Mouse (Mus musculus) CD4-positive helper T cell, adult 2 months (primary cell): Measurements from ENCODE around the gene Ttf1.

Experiments used
- DNase-seq: peaks from one replicate; pipeline ENCODE4 v3.0.0-alpha.2; 2012; ENCODE audit warnings: low read depth, missing footprints, low spot score

Ttf1 gene

DNA sequence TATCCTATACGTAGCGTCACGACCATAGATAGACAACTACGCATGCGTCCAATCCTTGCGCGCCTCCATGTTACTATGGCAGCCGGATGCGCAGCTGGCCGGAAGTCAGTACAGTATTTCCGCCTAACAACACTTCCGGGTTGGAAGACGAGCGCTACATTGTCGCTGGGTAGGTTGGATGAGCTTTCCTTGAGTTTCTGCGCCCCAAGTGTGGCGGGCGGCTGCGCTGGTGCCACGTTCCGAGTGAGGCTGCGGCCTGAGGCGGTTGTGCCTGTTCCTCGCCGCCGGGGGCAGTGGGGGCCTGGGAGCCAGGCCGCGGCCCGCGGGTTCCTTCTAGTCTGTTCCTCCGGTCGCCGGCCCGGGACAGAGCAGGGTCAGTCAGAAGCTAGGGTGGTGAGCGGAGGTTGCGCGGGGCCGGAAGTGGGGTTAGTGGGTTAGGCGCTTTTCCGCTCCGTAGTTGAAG is at the start of gene Ttf1:
Gene Ttf1, plus strand, starts transcription at position 128 of the 463 bp plus-strand sequence.
- DNase-seq: peak; percentile 94

DNA sequence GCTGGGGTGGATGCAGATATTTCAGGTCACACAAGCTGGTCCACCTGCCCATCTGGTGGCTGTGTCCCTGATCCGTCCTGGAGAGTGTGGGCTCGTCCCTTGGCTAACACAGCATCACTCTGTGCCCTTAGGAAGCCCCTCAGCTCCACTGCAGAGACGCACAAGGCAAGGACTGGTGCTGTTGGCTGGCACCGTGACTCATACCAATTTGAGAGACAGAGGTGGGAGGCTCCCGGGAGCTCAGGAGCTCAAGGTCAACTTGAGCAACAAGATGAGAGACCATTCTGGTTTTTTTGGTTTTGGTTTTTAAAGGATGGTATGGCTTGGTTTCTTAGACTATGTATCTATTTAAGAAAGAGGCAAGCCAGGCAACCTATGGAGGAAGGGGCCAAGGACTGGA is 47.5 kb upstream of the Ttf1 start:
- DNase-seq: no peak

DNA sequence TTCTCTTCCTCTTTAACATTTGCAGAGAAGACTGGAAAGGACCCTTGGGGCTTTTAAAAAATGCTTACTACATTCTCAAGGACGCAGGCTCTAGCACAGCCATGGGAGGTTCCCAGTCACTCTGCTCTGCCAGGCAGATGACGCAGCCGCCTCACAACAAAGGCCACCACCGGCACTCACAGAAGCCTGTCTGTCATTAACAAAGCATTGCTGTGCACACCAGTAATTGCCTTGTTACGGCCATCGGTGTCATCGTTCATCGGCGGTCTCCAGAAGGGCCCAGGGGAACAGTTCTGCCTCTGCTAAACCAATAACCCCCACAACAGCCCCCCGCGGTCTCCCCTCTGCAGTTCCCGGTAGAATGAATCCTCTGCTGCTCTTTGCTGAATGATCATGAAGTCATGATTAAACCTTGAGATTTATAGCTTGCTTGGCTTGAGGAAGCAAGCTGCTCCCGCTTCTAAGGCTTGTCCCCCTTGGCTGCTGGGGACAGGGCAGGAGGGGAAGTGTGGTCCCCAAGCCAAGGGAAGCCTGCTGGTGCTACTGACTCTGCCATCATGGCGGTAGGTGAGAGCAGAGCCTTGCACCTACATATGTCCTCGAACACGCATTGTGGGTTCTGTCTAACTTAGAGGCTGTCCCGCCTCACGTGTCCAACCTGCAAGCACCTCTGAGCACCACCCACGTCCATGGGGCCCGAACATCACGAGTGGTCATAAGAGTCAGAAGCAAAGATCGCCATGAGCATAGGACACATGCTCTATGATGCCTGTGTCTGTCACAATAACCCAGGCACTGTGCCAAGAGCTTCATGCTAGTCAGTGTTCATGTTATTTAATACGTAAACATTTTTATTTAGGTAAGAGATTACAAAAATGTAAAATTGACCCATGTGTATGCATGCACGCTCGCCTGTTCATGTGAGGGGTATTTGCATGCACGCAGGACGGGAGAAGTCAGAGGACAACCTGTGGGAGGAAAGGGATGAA is 43.2 kb upstream of the Ttf1 start:
- DNase-seq: no peak

DNA sequence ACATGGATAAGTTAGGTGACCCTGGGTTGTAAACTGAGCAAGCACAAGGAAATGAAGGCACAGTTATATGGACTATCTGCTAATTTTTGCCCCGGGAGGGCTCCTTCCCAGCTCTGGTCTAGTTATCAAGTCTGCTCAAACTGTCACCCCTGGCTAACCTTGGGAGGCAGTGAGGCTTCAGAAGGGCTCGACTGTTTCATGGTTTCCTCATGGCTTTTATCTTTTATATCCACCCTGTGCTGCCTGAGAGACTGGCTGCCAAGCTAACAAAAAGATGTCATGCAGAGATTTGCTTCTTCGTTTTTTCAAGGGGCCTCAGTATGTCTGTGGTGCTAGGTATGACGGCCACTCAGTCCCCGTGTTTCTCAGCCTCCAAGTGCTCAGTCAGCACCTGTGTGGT is 41.4 kb upstream of the Ttf1 start:
- no peak for DNase-seq

DNA sequence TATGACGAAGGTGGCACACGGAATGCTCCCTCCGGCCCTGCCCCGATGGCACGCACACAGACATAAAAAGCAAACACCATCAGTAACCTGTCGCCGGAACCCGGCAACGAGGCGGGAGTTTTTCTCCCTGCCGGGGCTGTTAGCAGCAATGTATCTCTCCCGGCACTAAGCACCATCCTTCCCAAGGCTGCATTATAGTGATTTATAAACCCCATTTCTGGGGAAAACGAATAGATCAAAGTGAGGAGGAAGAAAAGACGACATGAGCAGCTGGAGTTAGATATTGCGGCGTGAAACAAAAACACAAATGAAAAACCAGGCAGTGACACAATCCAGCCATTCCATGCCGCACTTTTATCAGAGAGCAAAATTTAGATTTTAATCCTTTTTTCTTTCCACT is 39.0 kb upstream of the Ttf1 start:
- no peak for DNase-seq

DNA sequence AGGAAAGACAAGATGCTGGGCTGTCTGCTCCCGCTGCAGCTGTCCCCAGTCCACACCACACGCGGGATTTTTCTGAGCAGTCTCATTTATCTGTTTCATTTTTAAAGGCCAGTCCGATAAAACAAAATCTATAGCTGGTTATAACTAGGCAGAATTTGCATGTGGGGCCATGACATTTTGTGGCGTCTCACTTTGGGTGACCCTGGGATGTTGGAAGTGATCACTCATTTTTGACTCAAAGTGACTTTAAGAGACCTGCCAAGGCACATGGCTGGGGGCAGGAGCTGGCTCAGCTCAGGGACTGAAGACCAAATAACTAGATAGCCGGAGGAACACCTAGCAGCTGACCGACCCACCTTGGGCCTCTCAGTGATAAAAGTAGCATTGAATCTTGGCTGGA is 37.1 kb upstream of the Ttf1 start:
- DNase-seq: no peak

DNA sequence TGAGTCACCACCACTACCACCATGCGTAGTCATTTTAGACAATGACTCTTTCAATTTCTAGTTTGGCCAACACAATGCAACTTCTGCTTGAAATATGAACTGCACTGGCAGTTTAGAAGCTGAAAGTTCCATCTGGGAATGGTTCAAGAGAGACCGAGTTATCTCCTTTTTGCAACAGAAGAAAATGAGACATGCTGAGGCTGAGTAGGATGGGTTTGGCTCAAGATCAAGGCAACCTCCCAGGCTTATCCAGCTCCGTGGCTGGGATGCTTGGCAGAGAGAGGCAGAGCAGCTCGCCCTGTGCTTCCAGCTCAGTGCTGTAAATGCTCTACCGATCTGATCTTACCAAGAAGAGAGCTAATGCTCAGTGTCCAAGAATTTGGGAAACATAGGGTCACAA is 34.8 kb upstream of the Ttf1 start:
- DNase-seq: no peak

DNA sequence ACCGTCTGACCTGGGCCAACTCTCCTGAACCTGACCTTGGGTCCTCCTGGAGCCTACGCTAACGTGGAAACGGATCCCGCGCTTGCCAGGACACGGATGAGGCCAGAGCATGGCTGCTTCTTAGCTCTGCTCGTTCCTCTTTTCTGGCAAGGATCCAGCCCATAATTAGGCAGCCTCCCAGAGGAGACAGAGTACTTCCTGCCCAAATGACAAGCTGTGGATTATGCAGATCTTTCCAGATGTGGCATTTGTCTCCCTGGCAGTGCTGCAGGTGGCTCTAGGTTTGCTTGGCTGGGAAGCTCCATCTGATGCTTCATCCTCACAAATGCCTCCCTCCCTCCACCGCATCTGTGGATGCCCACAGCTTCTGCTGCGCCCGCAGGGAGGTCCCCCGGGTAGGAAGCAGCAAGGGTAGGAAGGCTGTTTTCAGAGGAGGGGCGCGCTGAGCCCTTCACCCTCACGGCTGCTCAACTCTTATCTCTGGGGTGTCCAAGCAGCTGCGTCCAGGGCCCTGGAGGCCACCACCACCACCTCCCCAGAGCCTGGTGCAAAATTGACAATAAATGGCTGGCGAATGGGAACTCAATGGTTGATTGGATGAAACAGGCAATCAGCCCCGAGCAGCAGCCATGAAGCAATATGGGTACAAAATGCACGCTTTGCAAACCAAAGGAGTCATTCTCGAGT is 29.9 kb upstream of the Ttf1 start:
- no peak for DNase-seq

DNA sequence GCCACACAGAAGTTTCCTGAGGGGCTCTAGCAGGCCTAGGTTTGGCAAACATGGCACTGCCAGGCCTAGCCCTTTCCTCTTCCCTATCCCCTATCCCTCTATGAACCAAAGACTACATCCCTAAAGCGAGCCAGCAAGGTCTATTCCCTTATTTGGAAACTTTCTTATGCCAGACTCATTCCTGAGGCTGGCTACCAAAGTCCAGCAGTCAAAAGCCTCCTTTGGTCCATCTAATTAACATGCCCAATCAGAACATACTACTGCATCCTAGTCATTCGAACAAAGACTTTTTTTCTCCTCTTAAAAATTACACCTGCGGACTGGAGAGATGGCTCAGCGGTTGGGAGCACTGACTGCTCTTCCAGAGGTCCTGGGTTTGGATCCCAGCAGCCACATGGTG is 28.1 kb upstream of the Ttf1 start:
- DNase-seq: no peak

DNA sequence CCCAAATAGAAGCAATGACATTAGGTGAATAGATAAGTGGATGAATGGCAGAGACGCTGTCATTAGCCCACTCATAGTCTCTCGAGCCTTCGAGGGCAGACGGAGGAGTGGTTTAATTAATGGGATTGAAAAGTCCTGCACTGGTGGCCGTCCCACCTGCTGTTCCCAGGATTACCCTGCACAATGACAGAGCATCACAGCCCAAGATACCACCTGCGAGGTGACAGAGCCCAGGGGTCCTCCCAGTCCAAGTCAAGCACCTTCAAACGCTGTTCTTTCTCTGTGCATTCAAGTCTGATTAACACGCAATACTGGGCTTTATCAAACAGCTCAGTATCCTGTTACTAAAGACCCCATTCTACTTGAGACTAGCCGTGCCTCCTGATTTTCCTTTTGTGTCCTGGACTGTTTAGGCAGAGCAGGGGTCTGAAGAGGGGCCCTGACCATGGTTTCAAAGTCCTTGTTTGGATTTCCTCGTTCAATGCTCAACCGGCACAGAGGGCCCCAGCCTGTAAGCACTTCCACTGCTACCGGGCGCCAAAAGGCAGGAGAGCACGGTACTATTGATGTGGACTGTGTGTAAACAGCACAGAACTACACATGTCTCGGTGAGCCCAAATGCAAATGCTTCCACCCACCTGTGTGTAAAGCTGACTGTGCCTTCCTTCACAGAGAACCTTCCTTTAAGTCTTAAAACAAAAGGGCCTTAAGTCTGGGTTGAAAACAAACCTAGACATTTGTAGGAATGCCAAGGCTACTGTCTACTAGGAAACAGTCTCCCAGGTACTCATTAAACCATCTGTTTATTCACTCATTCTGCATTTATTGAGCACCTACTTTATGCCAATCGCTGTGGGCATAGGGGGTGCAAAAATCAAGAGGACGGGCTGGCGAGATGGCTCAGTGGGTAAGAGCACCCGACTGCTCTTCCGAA is 25.3 kb upstream of the Ttf1 start:
- no peak for DNase-seq

DNA sequence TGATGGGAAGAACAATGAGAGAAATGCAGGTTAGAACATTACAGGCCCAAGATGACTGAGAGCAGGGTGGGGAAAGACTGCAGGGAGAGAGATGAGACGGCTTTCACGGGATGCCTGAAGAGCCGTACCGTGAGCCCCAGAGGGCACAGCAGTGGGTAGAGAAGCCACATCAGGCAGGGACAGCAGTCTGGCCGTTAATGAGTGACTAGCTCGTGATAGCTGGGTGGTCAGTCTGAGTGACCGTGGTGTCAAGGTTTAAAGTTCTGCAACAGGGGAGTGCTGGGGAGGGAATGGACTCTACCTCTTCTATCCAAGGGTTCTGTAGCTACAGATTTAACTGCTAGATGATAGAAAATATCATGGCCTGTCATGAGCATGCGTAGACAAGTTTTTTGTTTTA is 24.4 kb upstream of the Ttf1 start:
- no peak for DNase-seq

DNA sequence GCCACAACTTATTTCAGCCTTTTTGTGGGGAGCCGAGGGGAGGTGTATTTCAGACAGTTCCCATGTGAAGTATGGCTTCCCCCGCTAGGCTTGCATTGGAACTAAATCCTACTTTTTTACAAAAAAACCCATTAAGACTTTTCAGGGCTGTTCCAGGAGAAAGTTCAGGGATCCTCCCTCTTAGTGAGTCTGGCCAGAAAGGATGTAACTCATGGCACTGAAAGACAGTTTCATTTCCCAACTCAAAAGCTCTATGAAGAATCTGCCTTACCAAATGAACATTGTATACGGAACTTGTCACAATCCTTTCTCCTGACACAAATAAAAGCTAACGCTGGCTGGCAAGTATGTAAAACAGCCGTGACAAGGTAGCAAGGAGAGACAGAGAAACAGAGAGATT is 20.3 kb upstream of the Ttf1 start:
- no peak for DNase-seq

DNA sequence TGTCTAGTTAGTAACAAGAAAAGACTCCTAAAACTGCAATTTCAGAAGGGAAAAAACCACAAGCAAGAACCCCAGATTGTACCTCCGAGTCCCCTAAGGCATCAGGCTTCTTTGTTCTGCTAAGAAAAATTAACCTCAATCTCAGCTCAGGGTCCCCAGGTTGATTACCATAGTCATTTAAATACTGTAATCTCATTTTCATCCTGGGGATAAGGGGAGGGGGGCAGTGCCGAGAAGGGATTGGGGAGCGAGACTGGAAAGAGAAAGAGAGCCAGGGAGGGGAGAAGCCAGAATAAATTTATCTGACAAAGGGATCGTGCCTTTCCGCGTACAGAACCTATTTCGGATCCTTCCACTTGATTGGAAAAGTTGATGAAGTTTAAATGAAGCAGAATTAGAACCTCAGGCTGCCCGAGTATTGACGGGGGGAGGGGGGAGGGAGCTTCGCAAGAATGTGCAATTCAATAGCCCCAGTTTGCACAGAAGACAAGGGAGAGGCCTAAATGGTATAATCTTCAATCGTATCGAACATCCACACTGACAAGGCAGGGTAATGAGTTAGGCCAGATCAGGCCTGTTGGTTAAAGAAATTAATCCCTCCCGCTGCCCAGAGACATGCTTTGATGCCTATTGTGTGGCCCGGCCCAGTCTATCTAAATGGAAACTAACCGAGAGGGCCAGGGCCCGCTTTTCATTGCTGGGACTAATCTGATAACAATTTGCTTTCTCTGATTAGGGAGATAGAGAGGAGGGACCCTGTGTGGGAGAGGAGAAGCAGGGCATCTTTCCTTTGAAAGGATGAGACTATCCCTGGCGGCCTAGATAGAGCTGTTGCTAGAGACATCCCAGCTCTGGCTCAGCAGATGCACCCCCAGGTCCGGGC is 19.2 kb upstream of the Ttf1 start:
- DNase-seq: no peak

DNA sequence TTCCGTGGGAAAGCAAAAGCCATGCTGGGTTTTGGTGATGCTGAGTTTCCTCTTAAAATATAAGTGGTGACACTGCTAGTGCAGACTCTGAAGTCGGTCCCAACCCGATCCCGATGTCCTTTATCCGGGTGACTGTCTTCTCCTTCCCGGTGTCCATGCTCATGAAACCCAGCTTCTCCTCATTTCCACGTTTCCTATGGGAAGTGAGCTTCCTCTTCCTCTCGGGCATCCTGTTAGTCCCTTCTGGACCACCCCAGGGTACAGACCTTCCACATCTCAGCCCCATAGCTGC is 18.6 kb upstream of the Ttf1 start:
- no peak for DNase-seq

DNA sequence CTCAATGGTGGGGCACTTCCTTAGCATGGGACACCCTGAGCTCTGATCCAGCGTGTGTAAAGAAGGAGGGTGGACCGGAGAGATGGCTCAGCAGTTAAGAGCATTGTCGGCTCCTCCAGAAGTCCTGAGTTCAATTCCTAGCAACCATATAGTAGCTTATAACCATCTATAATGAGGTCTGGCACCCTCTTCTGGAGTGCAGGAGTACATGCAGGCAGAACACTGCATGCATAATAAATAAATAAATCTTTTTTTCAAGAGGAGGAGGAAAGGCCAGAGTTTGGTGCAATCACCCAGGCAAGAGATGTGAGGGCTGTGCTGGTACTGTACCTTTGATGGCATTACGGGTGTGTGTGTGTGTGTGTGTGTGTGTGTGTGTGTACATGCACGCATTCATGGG is 17.9 kb upstream of the Ttf1 start:
- no peak for DNase-seq

DNA sequence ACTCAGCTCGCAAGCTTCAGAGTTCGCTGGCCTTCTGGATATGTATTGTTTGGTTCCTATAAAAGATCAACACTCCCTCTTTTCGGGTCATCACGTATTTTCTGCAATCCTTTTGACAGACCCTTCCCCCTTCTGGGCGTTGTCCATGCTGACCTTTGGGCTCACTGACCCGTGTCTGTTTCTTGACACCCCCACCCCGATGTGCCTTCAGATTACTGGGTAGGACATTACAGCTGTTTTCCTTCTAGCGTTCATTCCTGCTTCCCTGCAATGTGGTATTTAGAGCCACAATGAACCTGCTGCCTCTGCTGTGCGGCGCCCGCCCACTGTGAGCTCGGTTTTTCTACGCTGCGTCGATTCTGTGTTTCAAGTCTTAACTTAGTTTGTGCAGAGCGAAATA is 13.9 kb upstream of the Ttf1 start:
- no peak for DNase-seq

DNA sequence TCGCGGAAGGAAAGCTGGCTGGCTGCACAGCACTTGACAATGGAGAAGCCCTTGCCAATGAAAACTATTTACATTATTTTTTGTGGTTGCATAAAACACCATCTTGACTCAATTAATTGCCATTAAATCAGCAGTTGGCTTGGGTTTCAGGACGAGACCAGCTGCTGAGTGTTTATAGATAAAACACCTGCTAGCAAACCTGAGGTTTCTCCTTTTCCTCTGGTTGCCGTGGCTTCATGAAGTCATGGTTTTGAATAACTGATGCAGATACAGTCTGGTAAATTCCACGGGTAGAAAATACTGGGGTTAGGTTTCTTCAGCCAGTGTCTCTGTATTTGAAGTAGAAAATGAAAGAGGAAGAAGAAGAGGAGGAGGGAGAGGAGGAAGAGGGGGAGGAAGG is 8.1 kb upstream of the Ttf1 start:
- no peak for DNase-seq

DNA sequence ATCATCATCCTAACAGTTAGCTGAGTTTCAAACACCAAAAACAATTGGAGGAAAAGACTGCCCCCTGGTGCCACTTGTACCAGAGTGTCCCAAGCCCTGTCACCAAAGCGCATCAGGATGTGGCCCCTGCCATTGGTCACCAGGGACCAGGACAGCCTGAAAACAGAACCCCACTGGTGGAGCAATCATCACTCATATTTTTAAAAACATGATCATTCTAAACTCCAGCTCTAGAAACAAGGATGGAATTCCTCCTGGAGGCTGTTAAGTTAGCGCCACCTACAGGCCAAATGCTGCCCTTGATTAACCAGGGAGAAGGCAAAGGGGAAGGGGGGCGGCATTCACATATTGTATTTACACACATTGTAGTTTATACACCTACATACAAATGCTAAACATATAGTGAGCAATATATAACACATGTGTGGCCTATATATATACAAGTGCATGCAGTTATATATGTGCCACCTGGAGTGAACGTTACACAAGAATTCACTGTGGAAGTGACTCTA is 7.1 kb upstream of the Ttf1 start:
- peak; percentile 70 for DNase-seq

DNA sequence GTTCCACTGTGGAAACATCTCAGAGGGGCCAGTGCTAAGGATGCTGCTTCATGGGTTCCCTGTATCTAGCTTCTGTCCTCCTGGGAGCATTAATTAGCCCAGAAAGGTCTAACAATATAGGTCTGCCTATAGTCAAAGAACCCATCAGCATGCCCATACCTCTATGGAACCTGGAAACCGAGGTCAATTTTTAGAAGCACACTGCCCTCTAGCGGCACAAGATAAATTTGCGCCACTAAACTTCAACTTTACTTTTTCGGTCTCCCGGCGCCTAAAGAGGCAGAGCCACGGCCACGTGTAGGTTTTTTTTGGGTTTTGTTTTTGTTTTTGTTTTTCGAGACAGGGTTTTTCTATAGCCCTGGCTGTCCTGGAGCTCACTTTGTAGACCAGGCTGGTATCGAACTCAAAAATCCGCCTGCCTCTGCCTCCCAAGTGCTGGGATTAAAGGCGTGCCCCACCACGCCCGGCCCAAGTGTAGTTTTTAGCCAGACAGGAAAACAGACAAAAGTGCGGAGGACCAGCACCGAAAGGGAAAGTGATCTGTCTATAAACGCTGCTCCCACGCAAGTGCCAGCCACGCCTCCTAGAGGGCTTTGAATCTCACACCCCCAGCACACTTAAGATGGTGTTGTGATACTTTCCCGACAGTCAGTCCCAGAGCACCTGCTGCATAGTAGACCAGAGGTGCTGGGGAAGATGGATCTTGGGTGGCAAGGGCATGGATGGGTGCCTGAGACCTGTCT is 6.1 kb upstream of the Ttf1 start:
- peak; percentile 88 for DNase-seq

DNA sequence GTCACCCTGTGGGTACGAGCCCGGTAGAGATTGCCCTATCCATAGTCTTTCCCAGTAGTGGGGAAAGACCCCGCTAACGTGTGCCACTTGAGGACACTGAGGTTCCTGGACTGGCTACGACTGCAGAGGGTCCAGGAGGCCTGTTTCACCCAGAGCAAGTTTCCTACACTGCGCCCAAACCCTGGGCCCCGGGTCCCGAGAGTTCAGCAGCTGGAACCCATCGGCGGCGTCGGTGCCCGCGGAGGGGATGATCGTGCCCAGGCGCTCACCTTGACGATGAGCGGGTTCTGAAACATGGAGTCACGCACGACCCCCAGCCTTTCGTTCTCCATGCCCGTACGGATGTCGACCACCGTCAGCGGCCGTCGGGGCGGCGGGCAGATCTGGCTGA is 5.5 kb upstream of the Ttf1 start:
- DNase-seq: peak; percentile 41
